ENCODE assay signal across 8 mouse cellular contexts in genomic region chr4:32656146-32656904, GRCm38 (mm10). TPM values are rescaled to one million over a fixed set of nuclear protein-coding genes. Genes with fewer than 3 reads are reported as not detected.
DNase-seq lines count a peak whose midpoint lies in the region; ATAC-seq and TF ChIP-seq lines count a peak whose summit lies in the region.

No protein-coding gene starts in this region.

- peaks cover 43% of the 10 kb centered on the region for H3K79me3 ChIP-seq in C2C12 (ENCODE audit: low read depth)

- H3K27me3 ChIP-seq in heart, embryonic 10.5 days (ENCODE audit: insufficient read depth, poor library complexity, severe bottlenecking) = no peaks in the 10 kb centered on the region
- no peaks in the 10 kb centered on the region for H3K27me3 ChIP-seq in C2C12 (ENCODE audit: control insufficient read depth, insufficient read depth, insufficient read length)
- no peaks in the 10 kb centered on the region for H3K27me3 ChIP-seq in hindbrain, embryonic 12.5 days
- H3K27me3 ChIP-seq in midbrain, embryonic 12.5 days = no peaks in the 10 kb centered on the region

- peak overlapping the region; percentile 80 for H3K4me2 ChIP-seq in hindbrain, embryonic 12.5 days (replicated peaks)
- H3K4me2 ChIP-seq in midbrain, embryonic 12.5 days (replicated peaks) = peak overlapping the region; percentile 83

- 50% methylated on average over 11 of the region's 11 CpGs for WGBS in heart, embryonic 10.5 days
- 58% methylated on average over 11 of the region's 11 CpGs for WGBS in hindbrain, embryonic 12.5 days
- WGBS in midbrain, embryonic 12.5 days = 55% methylated on average over 11 of the region's 11 CpGs

- no peak for DNase-seq in heart, embryonic 10.5 days (ENCODE audit: low spot score)
- DNase-seq in heart, adult 8-10 months (ENCODE audit: low spot score) = no peak
- DNase-seq in cerebellum, postnatal 36 days = peak; percentile 9 to 11
- DNase-seq in urinary bladder, postnatal 10 days (ENCODE audit: low spot score) = no peak
- DNase-seq in layer of hippocampus, adult 9-10 months (ENCODE audit: low spot score) = no peak

- peak overlapping the region; percentile 98 for H3K4me3 ChIP-seq in heart, embryonic 10.5 days
- peak overlapping the region; percentile 86 for H3K4me3 ChIP-seq in C2C12 (ENCODE audit: insufficient read depth, poor library complexity, severe bottlenecking)
- peak overlapping the region; percentile 95 for H3K4me3 ChIP-seq in hindbrain, embryonic 12.5 days
- peak overlapping the region; percentile 95 for H3K4me3 ChIP-seq in midbrain, embryonic 12.5 days

- no peak for TF ChIP-seq CTCF in C2C12 (IDR thresholded peaks at IDR 0.05; ENCODE audit: control insufficient read depth, insufficient read depth, insufficient read length)

- H3ac ChIP-seq in C2C12 (ENCODE audit: control insufficient read depth, insufficient read length, low read depth) = peak overlapping the region; percentile 56

- H3K9ac ChIP-seq in hindbrain, embryonic 12.5 days = peak overlapping the region; percentile 76
- H3K9ac ChIP-seq in midbrain, embryonic 12.5 days (replicated peaks) = peak overlapping the region; percentile 46

- H3K9me3 ChIP-seq in heart, embryonic 10.5 days = no peaks in the 10 kb centered on the region
- H3K9me3 ChIP-seq in hindbrain, embryonic 12.5 days (replicated peaks) = no peaks in the 10 kb centered on the region
- H3K9me3 ChIP-seq in midbrain, embryonic 12.5 days = no peaks in the 10 kb centered on the region

- peaks cover 45% of the 10 kb centered on the region for H3K79me2 ChIP-seq in C2C12 (ENCODE audit: control insufficient read depth, insufficient read depth)

- peak overlapping the region; percentile 90 for H3K27ac ChIP-seq in heart, embryonic 10.5 days
- peak overlapping the region; percentile 76 for H3K27ac ChIP-seq in hindbrain, embryonic 12.5 days
- H3K27ac ChIP-seq in midbrain, embryonic 12.5 days (replicated peaks) = peak overlapping the region; percentile 74

- H3K4me1 ChIP-seq in heart, embryonic 10.5 days = peaks cover 9% of the 10 kb centered on the region; the same call in 1 of the 2 replicates
- H3K4me1 ChIP-seq in hindbrain, embryonic 12.5 days = peaks cover 7% of the 10 kb centered on the region
- peaks cover 8% of the 10 kb centered on the region for H3K4me1 ChIP-seq in midbrain, embryonic 12.5 days

- H3K36me3 ChIP-seq in heart, embryonic 10.5 days = peaks cover 19% of the 10 kb centered on the region
- peaks cover 40% of the 10 kb centered on the region for H3K36me3 ChIP-seq in C2C12 (ENCODE audit: control insufficient read depth, insufficient read depth)
- H3K36me3 ChIP-seq in hindbrain, embryonic 12.5 days = peaks cover 15% of the 10 kb centered on the region; the same call in 1 of the 2 replicates
- H3K36me3 ChIP-seq in midbrain, embryonic 12.5 days = peaks cover 11% of the 10 kb centered on the region

- ATAC-seq in hindbrain, embryonic 12.5 days (ENCODE audit: low FRiP score) = peak; percentile 41
- peak; percentile 55 for ATAC-seq in midbrain, embryonic 12.5 days (ENCODE audit: low FRiP score, low read depth)

TF ChIP-seq in C2C12, 6 proteins besides CTCF, POLR2A, EP300 and RAD21:
- TF ChIP-seq CEBPB (IDR thresholded peaks at IDR 0.05; ENCODE audit: low read depth) = no peak
- no peak for TF ChIP-seq FOSL1 (IDR thresholded peaks at IDR 0.05; ENCODE audit: insufficient read depth, low read length, poor library complexity, severe bottlenecking)
- no peak for TF ChIP-seq MYOD1 (IDR thresholded peaks at IDR 0.05; ENCODE audit: control insufficient read depth, insufficient read length, low read depth)
- no peak for TF ChIP-seq MYOG (IDR thresholded peaks at IDR 0.05; ENCODE audit: control insufficient read depth, extremely low read depth, insufficient read length)
- no peak for TF ChIP-seq MAX (IDR thresholded peaks at IDR 0.05)
- no peak for TF ChIP-seq USF1 (IDR thresholded peaks at IDR 0.05; ENCODE audit: low read depth)

RNA-seq across cellular contexts. Expression of gene Mdn1, which starts 0.6 kb away (rescaled TPM):
- polyA plus RNA-seq in heart, embryonic 10.5 days (2016; fragmentation: Nextera tagmentation; extraction: Ambion mirVana) = 11.0 and 16.7 TPM in 2 replicates
- 10 to 100 TPM in 2 of 4 experiments, 1 to 10 TPM in 2; 9.5 to 12.3 (median 9.9) TPM for total RNA-seq in heart, adult 8-10 months (2022)
- 15.1 TPM for polyA plus RNA-seq in C2C12 (2012; fragmentation: generic; extraction: Trizol)
- polyA plus RNA-seq in hindbrain, embryonic 12.5 days (2016; fragmentation: Nextera tagmentation; extraction: Ambion mirVana) = 15.9 and 17.5 TPM in 2 replicates
- 16.5 and 17.0 TPM in 2 replicates for polyA plus RNA-seq in midbrain, embryonic 12.5 days (2016; fragmentation: Nextera tagmentation; extraction: Ambion mirVana)

RNA-seq across cellular contexts. Expression of gene Casp8ap2, which starts 41.1 kb away (rescaled TPM):
- polyA plus RNA-seq in heart, embryonic 10.5 days (2016; fragmentation: Nextera tagmentation; extraction: Ambion mirVana) = 39.5 and 48.7 TPM in 2 replicates
- 1 to 10 TPM; 5.1 to 7.8 (median 6.9) TPM for total RNA-seq in heart, adult 8-10 months (2022)
- polyA plus RNA-seq in C2C12 (2012; fragmentation: generic; extraction: Trizol) = 2.9 TPM
- 51.4 and 55.9 TPM in 2 replicates for polyA plus RNA-seq in hindbrain, embryonic 12.5 days (2016; fragmentation: Nextera tagmentation; extraction: Ambion mirVana)
- 61.3 and 62.1 TPM in 2 replicates for polyA plus RNA-seq in midbrain, embryonic 12.5 days (2016; fragmentation: Nextera tagmentation; extraction: Ambion mirVana)

RNA-seq across cellular contexts. Expression of gene Gja10, which starts 53.8 kb away (rescaled TPM):
- polyA plus RNA-seq in heart, embryonic 10.5 days (2016; fragmentation: Nextera tagmentation; extraction: Ambion mirVana) = 0.09 TPM in 1 of 2 replicates, not detected in the other
- not detected for total RNA-seq in heart, adult 8-10 months (2022)
- polyA plus RNA-seq in C2C12 (2012; fragmentation: generic; extraction: Trizol) = not detected
- not detected in 2 replicates for polyA plus RNA-seq in hindbrain, embryonic 12.5 days (2016; fragmentation: Nextera tagmentation; extraction: Ambion mirVana)
- polyA plus RNA-seq in midbrain, embryonic 12.5 days (2016; fragmentation: Nextera tagmentation; extraction: Ambion mirVana) = 0.10 TPM in 1 of 2 replicates, not detected in the other

Comparison
In these comparisons a context has a peak if more than half of its experiments do, and no peak if none do; other contexts are left out.
1. DNase-seq: peak in cerebellum, postnatal 36 days (2 of 2); none in heart, embryonic 10.5 days (single experiment), heart, adult 8-10 months (single experiment), urinary bladder, postnatal 10 days (single experiment) and layer of hippocampus, adult 9-10 months (single experiment).
2. RNA of gene Casp8ap2, which starts 41.1 kb away (polyA plus RNA-seq): 61.3 to 62.1 TPM in midbrain, embryonic 12.5 days, 51.4 to 55.9 TPM in hindbrain, embryonic 12.5 days and 39.5 to 48.7 TPM in heart, embryonic 10.5 days; 2.9 TPM in C2C12 (single experiment); every median in the first group is over 10 times any median in the second.
3. Peak in every context shown above with its lines, with median percentiles within 50 percentile points of each other: H3K27ac ChIP-seq and H3K4me3 ChIP-seq.